Mouse (Mus musculus): Measurements from ENCODE around the gene Vmn2r13.
"Not testable (repeated sequence)": the region's sequence is repeated elsewhere in the genome, so short reads cannot be mapped to it uniquely, and the experiment has no call there.

Gene Vmn2r13

GRCm38 (mm10) chr5:109192099-109192498, at the start of gene Vmn2r13:
Gene Vmn2r13 (minus strand): TSS chr5:109192199.
- not testable (repeated sequence) for DNase-seq (ENCODE audit: low read depth)

GRCm38 (mm10) chr5:109224608-109225007, 32.6 kb upstream of the Vmn2r13 start, which contains the start of gene Vmn2r14:
Gene Vmn2r14 (minus strand): TSS chr5:109224708.
- no peak for DNase-seq (ENCODE audit: low read depth)

- DNase-seq (ENCODE audit: low read depth), result not testable (repeated sequence)
Observed at GRCm38 (mm10) chr5:109166851-109167250, 25.1 kb downstream of the Vmn2r13 start.

- DNase-seq (ENCODE audit: low read depth), result no peak
Observed at GRCm38 (mm10) chr5:109160121-109160520, 31.9 kb downstream of the Vmn2r13 start.

GRCm38 (mm10) chr5:109159576-109159975, 32.4 kb downstream of the Vmn2r13 start:
- DNase-seq (ENCODE audit: low read depth), result not testable (repeated sequence)

- not testable (repeated sequence) for DNase-seq (ENCODE audit: low read depth)
Observed at GRCm38 (mm10) chr5:109158488-109159485, 33.2 kb downstream of the Vmn2r13 start.

GRCm38 (mm10) chr5:109139546-109139945, 52.5 kb downstream of the Vmn2r13 start:
- DNase-seq (ENCODE audit: low read depth), result no peak

- DNase-seq (ENCODE audit: low read depth), result no peak
Observed at GRCm38 (mm10) chr5:109136731-109137130, 55.3 kb downstream of the Vmn2r13 start.

Data from induced T-regulatory cell, adult 2 months (primary cell).